Mouse (Mus musculus) left cerebral cortex, postnatal 4 days (tissue): ENCODE measurements around the gene Tfr2. TPM values are rescaled to one million over a fixed set of nuclear protein-coding genes. Genes with fewer than 3 reads are reported as not detected.
A peak's percentile ranks its signal among the peaks of the same experiment; 100 is the strongest.
"Not testable (repeated sequence)": the region's sequence is repeated elsewhere in the genome, so short reads cannot be mapped to it uniquely, and the experiment has no call there.

Experiments
- DNase-seq: peaks from one replicate; pipeline ENCODE4 v3.0.0-alpha.2; 2022
- intact Hi-C: fragments of 180-260 bp; cut with DNase I; formaldehyde crosslinking; loops from one replicate; pipeline ENCODE4 v1.15.1; 2025
- microRNA-seq: library from miRNA; unstranded; fragments of <30 nt; microRNA quantifications from one replicate; pipeline ENCODE4 v1.2.0, GENCODE M21; 2022
- total RNA-seq, 2 experiments: library from RNA; stranded (reverse); gene quantifications; 2 replicates each; pipeline ENCODE4 v1.2.3; 2021

Tfr2 gene
- total RNA-seq, 2 experiments from 2014 or later = 28.3 to 28.8 TPM

DNA sequence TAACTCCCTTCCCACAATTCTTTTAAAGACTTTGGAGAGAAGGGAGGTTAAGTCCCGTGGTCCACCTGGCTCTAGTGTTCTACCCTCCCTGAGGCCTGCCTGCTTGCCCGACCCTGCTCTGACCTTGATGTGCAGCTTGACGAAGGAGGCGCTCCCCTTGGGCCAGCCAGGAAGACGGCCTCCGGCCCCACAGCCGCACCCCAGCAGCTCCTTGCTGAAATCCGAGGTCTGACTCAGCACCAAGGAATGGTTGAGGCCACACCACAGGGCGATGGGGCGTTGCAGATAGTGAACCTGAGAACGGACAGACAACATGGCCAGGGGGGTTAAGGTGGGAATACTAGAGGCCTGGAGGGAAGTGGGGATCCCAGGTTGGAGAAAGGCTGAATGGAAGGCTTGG, 43.9 kb downstream of the Tfr2 start, which contains the start of gene Pcolce:
Gene Pcolce (minus strand): TSS at position 235 of the 400 bp plus-strand sequence.
- DNase-seq = no peak
- intact Hi-C loops = no loop called here

DNA sequence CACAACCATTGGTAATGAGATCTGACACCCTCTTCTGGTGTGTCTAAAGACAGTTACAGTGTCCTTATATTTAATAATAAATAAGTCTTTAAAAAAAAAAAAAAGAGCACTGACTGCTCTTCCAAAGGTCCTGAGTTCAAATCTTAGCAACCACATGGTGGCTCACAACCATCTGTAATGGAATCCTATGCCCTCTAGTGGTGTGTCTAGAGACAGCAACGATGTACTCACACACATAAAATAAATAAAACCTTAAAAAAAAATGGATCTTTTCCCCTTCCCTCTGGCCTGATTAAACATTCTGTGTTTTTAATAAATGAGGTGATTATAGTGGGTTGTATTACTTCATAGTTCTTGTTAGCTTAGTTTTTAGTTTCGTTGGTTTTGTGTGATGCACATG, 45.3 kb downstream of the Tfr2 start:
- DNase-seq, intact Hi-C loops: not testable (repeated sequence)

DNA sequence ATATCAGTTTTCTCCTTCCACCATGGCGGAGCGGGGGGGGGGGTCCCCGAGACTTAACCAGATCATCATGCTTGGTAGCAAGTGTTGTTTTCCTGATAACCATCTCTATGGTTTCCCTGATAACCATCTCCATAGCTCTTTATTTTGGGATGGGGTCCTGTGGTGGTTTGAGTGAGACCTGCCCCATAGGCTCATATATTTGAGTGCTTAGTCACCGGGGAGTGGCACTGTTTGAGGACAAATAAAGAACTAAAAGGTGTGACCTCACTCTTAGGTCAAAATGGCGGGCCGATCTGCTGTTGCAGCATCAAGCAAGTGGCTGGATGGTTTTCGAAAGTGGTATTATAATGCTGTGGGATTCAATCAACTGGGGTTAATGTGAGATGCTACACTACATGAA, 45.7 kb downstream of the Tfr2 start:
- DNase-seq = no peak
- intact Hi-C loops = no loop called here

DNA sequence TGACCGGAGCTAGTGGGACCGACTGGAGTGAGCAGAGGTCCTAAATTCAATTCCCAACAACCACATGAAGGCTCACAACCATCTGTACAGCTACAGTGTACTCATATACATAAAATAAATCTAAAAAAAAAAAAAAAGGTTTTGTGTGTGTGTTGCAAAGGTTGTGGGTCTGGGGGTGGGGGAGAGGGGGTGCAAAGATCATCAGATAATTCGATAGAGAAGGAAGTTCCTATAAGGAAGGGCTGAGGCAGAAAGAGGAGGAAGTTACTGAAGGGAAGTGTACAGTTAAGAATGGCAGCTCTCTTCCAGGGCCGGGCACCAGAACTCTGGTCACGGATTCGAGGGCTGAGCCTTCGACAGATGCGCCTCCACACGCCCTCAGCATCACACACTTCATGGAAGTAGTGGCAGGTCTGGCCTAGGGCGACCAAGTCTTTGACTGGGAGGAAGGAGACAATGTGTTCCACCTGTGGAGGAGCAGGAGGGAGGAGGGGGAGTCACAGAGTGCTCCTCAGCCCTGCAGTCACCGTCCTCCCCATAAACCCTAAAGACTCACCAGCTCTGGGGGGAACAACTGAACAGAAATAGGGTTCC, 54.4 kb downstream of the Tfr2 start:
- intact Hi-C loops = no loop called here

DNA sequence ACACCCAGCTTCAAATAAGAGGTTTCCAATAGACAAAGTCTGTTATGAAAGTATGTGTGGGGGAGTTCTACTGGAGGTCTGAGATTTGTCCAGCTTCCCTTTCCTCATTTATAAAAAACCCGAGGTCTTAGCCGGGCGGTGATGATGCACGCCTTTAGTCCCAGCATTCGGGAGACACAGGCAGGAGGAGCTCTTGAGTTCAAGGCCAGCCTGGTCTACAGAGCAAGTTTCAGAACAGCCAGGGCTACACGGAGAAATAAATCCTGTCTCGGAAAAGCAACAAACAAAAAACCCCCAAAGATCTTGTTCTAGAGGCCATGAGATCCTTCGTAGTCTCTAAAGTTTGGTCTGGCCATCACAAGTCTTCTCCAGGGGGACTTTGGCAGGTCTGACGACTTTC, 58.4 kb downstream of the Tfr2 start:
- intact Hi-C loops = no loop called here

More for the DNA sequence above, 54.4 kb downstream of the Tfr2 start:
- no peak for DNase-seq

DNA sequence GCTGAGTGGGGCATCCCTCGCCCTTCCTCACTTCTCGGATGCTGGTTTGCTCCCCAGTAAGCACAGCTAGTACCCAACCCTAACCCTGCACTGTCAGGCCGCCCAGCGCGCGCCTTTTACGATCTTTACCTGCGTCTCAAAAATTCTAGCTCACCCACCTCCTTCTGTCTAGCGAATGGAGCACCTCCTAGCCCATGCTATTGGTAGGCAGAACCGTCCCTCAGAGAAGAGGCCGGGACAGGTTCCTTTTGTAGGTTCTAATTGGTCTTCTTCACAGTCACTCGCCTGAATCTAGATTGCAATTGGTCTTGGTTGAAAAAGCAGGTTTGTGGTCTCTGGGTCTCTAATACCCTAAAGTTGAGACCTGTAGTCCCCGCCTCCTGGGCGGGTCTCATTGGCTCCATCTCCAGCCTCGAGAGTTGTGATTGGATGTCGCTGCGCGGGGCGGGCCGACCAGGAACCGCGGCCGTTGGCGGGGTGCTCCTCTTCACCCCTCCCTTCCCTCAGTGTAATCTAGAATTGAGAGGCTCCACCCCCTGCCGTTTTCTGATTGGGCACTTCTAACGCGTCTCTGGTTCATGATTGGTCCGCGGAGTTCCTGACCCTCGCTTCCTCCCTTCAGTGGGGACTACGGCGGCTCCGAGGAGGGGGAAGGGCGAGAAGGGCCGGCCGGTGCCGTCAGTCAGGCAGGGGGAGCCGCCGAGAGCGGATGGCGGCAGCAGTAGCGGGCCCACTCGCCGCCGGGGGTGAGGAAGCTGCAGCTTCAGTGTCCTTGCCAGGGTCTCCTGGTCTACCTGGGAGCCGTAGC, 59.1 kb downstream of the Tfr2 start, which contains the start of the genes Fbxo24, Lrch4 and Gm20605:
Gene Fbxo24 (minus strand): TSS at position 505 of the 808 bp plus-strand sequence.
Gene Lrch4 (plus strand): TSS at position 624 of the 808 bp plus-strand sequence.
Gene Gm20605 (plus strand): TSS at position 678 of the 808 bp plus-strand sequence.
- intact Hi-C loops = no loop called here

More for the DNA sequence above, 58.4 kb downstream of the Tfr2 start:
- no peak for DNase-seq

DNA sequence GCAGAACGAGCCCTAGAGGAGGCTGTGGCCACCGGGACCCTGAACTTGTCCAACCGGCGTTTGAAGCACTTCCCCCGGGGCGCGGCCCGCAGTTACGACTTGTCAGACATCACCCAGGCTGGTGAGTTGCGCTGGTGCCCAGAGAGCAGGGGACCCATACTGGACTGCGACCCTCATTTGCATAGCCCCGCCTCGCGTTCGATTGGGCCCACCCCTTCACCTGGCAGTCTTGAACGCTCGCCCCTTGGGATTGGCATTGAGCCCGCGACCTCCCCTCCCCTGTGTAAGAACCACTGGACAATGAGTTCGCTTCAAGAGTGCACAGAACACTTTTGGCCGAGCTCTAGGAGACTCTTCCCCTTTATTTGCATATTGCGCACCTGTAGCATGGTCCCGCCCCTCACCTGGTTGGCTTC, 59.7 kb downstream of the Tfr2 start:
- no peak for DNase-seq
- intact Hi-C loops = no loop called here

More for the DNA sequence above, 59.1 kb downstream of the Tfr2 start, which contains the start of the genes Fbxo24, Lrch4 and Gm20605:
- peak; percentile 100 for DNase-seq

DNA sequence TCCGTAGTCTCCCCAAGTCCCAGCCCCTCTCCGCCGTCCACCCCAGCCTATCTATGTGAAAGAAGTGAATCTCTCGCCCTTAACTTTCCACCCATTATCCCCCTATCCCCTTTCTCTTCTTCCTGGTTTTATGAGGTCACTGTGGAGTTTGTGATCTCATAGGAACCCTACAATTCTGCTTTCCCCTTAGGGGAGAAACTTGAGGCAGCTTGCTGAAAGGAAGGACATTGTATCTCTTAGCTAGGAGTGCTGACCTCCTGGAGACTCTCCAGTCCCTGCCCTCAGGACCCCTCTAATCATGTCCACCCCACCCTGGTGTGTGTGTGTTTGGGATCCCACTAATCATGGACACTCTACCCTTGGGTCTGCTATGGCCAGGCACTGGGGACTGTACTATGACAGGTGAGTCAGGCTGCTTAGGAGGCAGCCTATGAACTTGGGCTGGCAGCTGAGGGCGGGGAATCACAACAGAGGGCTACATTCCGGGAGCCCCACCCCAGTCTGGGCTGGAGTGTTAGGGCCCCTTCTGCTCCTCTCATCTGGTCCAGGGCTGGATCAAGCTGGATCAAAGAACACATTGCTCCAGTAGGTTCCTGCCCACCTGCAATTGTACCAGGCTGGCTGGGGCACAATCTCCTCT, 60.4 kb downstream of the Tfr2 start:
- no peak for DNase-seq
- intact Hi-C loops = no loop called here

DNA sequence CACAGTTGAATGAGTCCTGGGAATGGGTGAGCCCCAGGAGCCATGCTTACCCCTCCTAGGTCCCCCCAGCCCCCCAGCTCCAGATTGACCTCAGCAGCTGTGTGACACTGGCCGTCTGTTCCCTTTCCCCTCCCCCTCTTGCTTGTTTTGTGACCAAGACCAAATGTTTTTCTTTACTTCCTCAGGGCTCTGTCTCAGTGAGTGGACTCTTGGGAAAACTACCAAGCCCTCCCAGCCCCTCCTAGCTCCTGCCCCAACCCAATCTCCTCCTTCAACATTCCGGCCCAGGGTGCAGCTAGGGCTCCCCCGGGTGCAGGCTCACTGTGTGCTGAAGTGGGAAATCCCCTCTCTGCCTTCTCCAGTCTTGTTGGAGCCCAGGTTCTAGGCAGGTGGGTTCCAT, 61.0 kb downstream of the Tfr2 start:
- DNase-seq = no peak
- intact Hi-C loops = no loop called here

DNA sequence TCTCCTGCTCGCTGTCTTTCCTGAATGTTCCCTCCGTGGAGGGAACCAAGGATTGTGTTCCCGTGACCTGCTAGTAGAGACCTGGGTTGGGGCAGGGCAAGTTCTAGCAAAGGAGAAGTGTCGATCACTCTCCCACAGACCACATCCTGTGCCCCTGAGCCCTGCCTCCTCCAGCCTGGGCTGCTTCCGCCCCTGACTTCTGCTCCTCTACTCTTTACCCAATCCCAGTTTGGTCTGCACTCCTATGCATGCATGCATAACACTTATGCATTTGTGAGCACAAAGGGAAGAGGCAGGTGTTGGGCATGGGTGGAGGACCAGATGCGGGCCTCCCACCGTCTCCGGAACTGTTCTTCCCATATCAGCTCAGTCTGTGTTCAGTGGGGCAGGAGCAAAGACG, 61.5 kb downstream of the Tfr2 start:
- intact Hi-C loops = no loop called here
- no peak for DNase-seq

DNA sequence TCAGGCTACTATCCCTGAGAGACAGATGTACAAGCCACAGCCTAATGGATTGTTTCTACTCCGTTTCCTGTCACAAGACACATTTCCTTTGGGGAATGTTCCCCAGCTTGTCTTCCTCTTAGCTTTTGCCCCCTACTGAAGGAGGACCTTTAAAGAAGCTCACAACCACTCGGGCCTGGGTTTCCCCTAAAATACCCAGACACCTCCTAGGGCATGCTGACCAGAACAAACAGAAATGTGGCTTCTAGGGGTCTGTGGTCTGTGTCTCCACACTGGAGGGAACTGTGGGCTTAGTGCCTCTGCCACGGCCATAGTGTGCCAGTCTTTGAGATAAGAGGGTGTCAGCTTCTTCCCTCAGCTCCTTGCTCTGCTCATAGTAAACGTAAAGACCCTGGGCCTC, 62.0 kb downstream of the Tfr2 start:
- DNase-seq = no peak
- intact Hi-C loops = no loop called here

DNA sequence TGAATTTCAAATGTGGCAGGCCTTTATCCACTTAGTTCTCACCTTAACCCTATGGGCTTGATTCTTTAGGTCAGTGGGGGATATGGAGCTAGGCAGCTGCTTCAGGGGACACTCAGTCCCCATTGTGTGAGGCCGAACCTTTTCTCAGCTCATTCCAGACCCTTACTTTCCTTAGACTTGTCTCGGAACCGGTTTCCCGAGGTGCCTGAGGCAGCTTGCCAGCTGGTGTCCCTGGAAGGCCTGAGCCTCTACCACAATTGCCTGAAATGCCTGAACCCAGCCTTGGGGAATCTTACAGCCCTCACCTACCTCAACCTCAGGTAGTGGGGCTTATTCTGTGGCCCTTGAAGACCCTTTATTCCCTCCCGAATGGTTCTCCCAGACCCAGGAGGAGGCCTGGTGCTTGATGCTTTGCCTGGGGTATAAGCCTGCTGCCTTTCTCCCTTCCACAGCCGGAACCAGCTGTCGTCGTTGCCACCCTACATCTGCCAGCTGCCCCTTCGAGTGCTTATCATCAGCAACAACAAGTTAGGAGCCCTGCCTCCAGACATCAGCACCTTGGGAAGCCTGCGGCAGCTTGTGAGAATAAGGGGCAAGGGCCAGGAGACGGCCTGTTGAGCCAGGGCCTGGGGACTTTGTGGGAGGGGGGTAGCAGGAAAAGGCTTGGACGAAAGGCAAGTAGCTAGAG, 63.9 kb downstream of the Tfr2 start:
- DNase-seq = no peak
- intact Hi-C loops = no loop called here

Small RNA genes within 50 kb of the gene (microRNA-seq; reads per million reads assigned to microRNA genes)
- gene Mir6418 = 1.2 reads per million

Other genes starting within 250 kb of the Tfr2 start
- 10 to 100 TPM; 28.8 to 31.5 TPM for gene Slc12a9, start 236.2 kb upstream of the Tfr2 start, total RNA-seq
- gene Ephb4, start 219.7 kb upstream of the Tfr2 start, total RNA-seq = 10 to 100 TPM in 1 of 2 experiments, 1 to 10 TPM in 1; 9.4 to 10.2 TPM
- gene Zan, start 92.8 kb upstream of the Tfr2 start, total RNA-seq = under 1 TPM; 0.30 to 0.74 TPM
- 10 to 100 TPM; 33.7 to 37.6 TPM for gene Pop7, start 67.3 kb upstream of the Tfr2 start, total RNA-seq
- 10 to 100 TPM; 56.5 to 63.6 TPM for gene Gigyf1, start 51.3 kb upstream of the Tfr2 start, total RNA-seq
- not detected for gene Epo, start 36.6 kb upstream of the Tfr2 start, total RNA-seq
- gene Gnb2, start 36.3 kb upstream of the Tfr2 start, total RNA-seq = 1,000 to 10,000 TPM; 1,140 to 1,206 TPM
- gene Actl6b, start 16.3 kb upstream of the Tfr2 start, total RNA-seq = 100 to 1,000 TPM; 151 to 176 TPM
- 10 to 100 TPM; 55.0 to 57.1 TPM for gene Mospd3, start 31.2 kb downstream of the Tfr2 start, total RNA-seq
- 10 to 100 TPM; 12.6 to 15.1 TPM for gene Pcolce, start 43.9 kb downstream of the Tfr2 start, total RNA-seq
- under 1 TPM in 1 of 2 experiments, not detected in 1; 0.20 TPM for gene Fbxo24, start 59.2 kb downstream of the Tfr2 start, total RNA-seq
- 10 to 100 TPM; 13.7 to 13.9 TPM for gene Lrch4, start 59.3 kb downstream of the Tfr2 start, total RNA-seq
- gene Gm20605, start 59.3 kb downstream of the Tfr2 start, total RNA-seq = 10 to 100 TPM in 1 of 2 experiments, 1 to 10 TPM in 1; 9.9 to 10.2 TPM
- 1 to 10 TPM; 2.8 to 4.9 TPM for gene Sap25, start 71.5 kb downstream of the Tfr2 start, total RNA-seq
- under 1 TPM in 1 of 2 experiments, not detected in 1; 0.28 TPM for gene Irs3, start 75.9 kb downstream of the Tfr2 start, total RNA-seq
- 10 to 100 TPM; 23.9 to 24.7 TPM for gene Agfg2, start 114.9 kb downstream of the Tfr2 start, total RNA-seq
- 100 to 1,000 TPM; 195 to 197 TPM for gene Nyap1, start 171.8 kb downstream of the Tfr2 start, total RNA-seq
- gene Tsc22d4, start 175.9 kb downstream of the Tfr2 start, total RNA-seq = 10 to 100 TPM; 61.6 to 71.9 TPM
- gene Ppp1r35, start 209.0 kb downstream of the Tfr2 start, total RNA-seq = 10 to 100 TPM; 28.4 to 38.6 TPM
- gene Mepce, start 217.8 kb downstream of the Tfr2 start, total RNA-seq = 10 to 100 TPM; 32.9 to 35.2 TPM
- gene Zcwpw1, start 218.0 kb downstream of the Tfr2 start, total RNA-seq = 1 to 10 TPM; 5.4 to 6.1 TPM